Mouse (Mus musculus) ES-Bruce4 (cell line): ENCODE data around the gene Myo1f. TPM values are rescaled to one million over a fixed set of nuclear protein-coding genes. Genes with fewer than 3 reads are reported as not detected.

Experiments
- H3K27ac ChIP-seq: 2 replicates; pipeline ENCODE4 v1.5.1; 2012; ENCODE audit warnings: low read length, inconsistent platforms; ENCODE audit not compliant: insufficient read depth
- H3K27me3 ChIP-seq: 2 replicates; pipeline ENCODE4 v1.6.1; 2012; ENCODE audit warnings: mild to moderate bottlenecking, low read length, inconsistent platforms; ENCODE audit not compliant: control insufficient read depth, poor library complexity, insufficient read depth, severe bottlenecking
- H3K36me3 ChIP-seq: 2 replicates; pipeline ENCODE4 v1.6.1; 2012; ENCODE audit warnings: inconsistent platforms, mild to moderate bottlenecking, low read length, moderate library complexity; ENCODE audit not compliant: control insufficient read depth, poor library complexity, insufficient read depth, severe bottlenecking
- H3K4me1 ChIP-seq: one replicate; pipeline ENCODE4 v1.8.1; 2011; ENCODE audit warnings: low read length; ENCODE audit not compliant: control insufficient read depth, insufficient read depth
- H3K4me3 ChIP-seq: 2 replicates; pipeline ENCODE4 v1.5.1; 2011; ENCODE audit warnings: low read depth, mild to moderate bottlenecking, low read length
- H3K9ac ChIP-seq: 2 replicates; pipeline ENCODE4 v1.6.1; 2012; ENCODE audit warnings: low read depth, mild to moderate bottlenecking, inconsistent platforms; ENCODE audit not compliant: poor library complexity, severe bottlenecking
- H3K9me3 ChIP-seq: replicated peaks from 2 replicates; pipeline ENCODE4 v1.6.1; 2012; ENCODE audit warnings: mild to moderate bottlenecking, low read length, inconsistent platforms; ENCODE audit not compliant: control insufficient read depth, poor library complexity, insufficient read depth, severe bottlenecking
- CTCF ChIP-seq: IDR thresholded peaks from one replicate; pipeline ENCODE4 v1.8.1; 2011; ENCODE audit warnings: low read depth, low read length
- EP300 ChIP-seq: IDR thresholded peaks from 2 replicates; pipeline ENCODE4 v1.6.1; 2011; ENCODE audit warnings: low read depth, low read length; ENCODE audit not compliant: insufficient read depth
- POLR2A ChIP-seq: IDR thresholded peaks from one replicate; pipeline ENCODE4 v1.8.1; 2011; ENCODE audit warnings: low read length; ENCODE audit not compliant: insufficient read depth
- polyA plus RNA-seq: library from polyadenylated mRNA; stranded (reverse); fragments of >200 nt; gene quantifications from 2 replicates; pipeline ENCODE4 v1.2.4, GENCODE M21; 2011; ENCODE audit warnings: low read depth; ENCODE audit not compliant: missing spikeins, insufficient read depth, insufficient read length

Gene Myo1f
- polyA plus RNA-seq, 1 experiment, result not detected

- H3K36me3 ChIP-seq, result peaks cover 33% of the 10 kb centered on the region
- no peak overlapping the region for H3K9ac ChIP-seq
- H3K4me1 ChIP-seq, result no peaks in the 10 kb centered on the region
- TF ChIP-seq EP300 (no peak), CTCF (no peak), POLR2A (no peak)
- H3K9me3 ChIP-seq, result no peaks in the 10 kb centered on the region
- no peak overlapping the region for H3K27ac ChIP-seq
- no peaks in the 10 kb centered on the region for H3K27me3 ChIP-seq
- no peak overlapping the region for H3K4me3 ChIP-seq
Measured at GRCm38 (mm10) chr17:33644068-33644467, 88.6 kb downstream of the Myo1f start.

- Histone ChIP-seq H3K36me3 (peaks cover 40% of the 10 kb centered on the region), H3K27ac (no peak overlapping the region), H3K9ac (no peak overlapping the region), H3K4me3 (no peak overlapping the region), H3K9me3 (no peaks in the 10 kb centered on the region), H3K4me1 (no peaks in the 10 kb centered on the region), H3K27me3 (no peaks in the 10 kb centered on the region)
- TF ChIP-seq EP300 (no peak), CTCF (no peak), POLR2A (no peak)
Measured at GRCm38 (mm10) chr17:33645073-33645472, 89.6 kb downstream of the Myo1f start.

- TF ChIP-seq CTCF (no peak), EP300 (no peak), POLR2A (no peak)
- Histone ChIP-seq H3K27ac (no peak overlapping the region), H3K36me3 (peaks cover 71% of the 10 kb centered on the region), H3K4me1 (no peaks in the 10 kb centered on the region), H3K4me3 (peak overlapping the region; percentile 5), H3K27me3 (no peaks in the 10 kb centered on the region), H3K9ac (no peak overlapping the region), H3K9me3 (no peaks in the 10 kb centered on the region)
Measured at GRCm38 (mm10) chr17:33649781-33650475, 94.4 kb downstream of the Myo1f start.

Other genes with a start within 250 kb of the Myo1f start
- 21.8 and 23.8 TPM in 2 replicates for gene Zfp81, start 196.8 kb upstream of the Myo1f start, polyA plus RNA-seq
- gene Zfp101, start 161.1 kb upstream of the Myo1f start, polyA plus RNA-seq, result 14.9 and 19.0 TPM in 2 replicates
- gene Actl9, start 122.8 kb upstream of the Myo1f start, polyA plus RNA-seq, result not detected in 2 replicates
- 12.7 and 15.8 TPM in 2 replicates for gene Adamts10, start 31.5 kb upstream of the Myo1f start, polyA plus RNA-seq
- gene Zfp414, start 73.4 kb downstream of the Myo1f start, polyA plus RNA-seq, result 31.9 and 39.5 TPM in 2 replicates
- gene Pram1, start 82.3 kb downstream of the Myo1f start, polyA plus RNA-seq, result not detected in 2 replicates
- 607 and 610 TPM in 2 replicates for gene Hnrnpm, start 131.2 kb downstream of the Myo1f start, polyA plus RNA-seq
- gene March2, start 163.0 kb downstream of the Myo1f start, polyA plus RNA-seq, result 17.1 and 19.1 TPM in 2 replicates
- gene Rab11b, start 204.8 kb downstream of the Myo1f start, polyA plus RNA-seq, result 57.9 and 73.6 TPM in 2 replicates
- gene Angptl4, start 226.1 kb downstream of the Myo1f start, polyA plus RNA-seq, result 3.6 and 3.9 TPM in 2 replicates